Mouse (Mus musculus): ENCODE measurements around the gene Trp53tg5.

Trp53tg5 gene

DNA sequence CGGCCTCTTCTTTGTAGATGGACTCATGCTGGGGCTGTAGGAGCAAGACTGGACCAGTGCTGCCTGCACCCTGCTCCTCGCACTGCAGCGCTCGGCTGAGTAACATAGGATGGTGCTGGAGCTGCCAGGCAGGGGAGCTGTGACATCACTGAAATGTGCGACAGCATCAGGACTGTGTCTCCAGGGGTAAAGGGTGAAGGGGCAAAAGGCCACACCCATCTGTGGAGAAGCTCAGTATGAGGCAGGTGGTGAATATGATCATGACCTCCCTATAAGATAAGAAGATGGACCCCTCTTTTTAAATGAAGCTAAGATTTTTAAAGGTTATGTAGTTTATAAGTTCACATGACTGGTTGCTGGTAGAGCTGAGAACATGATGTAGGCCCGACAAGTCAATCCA is at the start of gene Trp53tg5:
TSS of gene Trp53tg5 (minus strand) at position 101 of the 400 bp plus-strand sequence.
- DNase-seq (ENCODE audit: low read depth, low spot score), result no peak

DNA sequence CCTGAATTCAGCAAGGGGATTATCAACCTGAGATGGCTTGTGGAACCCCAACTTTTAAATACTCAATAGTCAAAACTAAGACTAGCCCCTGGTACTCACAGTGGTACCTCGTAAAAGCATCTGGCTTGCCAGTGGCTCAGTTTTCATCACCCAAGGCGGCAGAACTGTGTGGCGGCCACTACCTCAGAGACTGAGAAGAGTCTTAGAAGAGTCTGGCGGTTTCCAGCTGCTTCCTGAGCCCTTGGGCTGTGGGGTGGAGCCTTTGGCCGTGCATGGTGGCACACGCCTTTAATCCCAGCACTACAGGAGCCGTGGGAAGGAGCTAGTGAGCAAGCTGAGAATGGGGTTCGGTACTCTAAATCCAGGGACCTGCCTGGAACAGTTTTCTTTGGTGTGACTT is 48.8 kb upstream of the Trp53tg5 start:
- DNase-seq (ENCODE audit: low read depth, low spot score), result no peak

DNA sequence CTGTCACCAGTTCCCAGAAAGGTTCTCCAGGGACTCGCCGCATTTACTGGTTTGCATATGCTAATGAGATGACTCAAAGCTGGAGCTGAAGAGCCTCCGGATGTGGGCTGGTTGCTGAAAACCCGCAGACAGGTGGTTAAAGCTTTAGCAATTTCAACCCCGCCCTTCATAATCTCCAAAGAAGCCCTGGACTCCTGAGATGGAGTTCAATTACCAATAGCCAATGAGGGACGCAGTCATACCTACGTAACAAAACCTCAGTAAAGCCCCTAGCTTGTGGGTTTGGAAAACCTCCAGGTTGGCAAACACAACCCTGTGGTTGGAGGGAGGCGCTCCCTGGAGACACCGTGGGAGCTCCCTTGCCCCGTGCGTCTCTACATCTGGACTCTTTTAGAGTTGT is 48.3 kb upstream of the Trp53tg5 start:
- peak; percentile 84 for DNase-seq (ENCODE audit: low read depth, low spot score)

DNA sequence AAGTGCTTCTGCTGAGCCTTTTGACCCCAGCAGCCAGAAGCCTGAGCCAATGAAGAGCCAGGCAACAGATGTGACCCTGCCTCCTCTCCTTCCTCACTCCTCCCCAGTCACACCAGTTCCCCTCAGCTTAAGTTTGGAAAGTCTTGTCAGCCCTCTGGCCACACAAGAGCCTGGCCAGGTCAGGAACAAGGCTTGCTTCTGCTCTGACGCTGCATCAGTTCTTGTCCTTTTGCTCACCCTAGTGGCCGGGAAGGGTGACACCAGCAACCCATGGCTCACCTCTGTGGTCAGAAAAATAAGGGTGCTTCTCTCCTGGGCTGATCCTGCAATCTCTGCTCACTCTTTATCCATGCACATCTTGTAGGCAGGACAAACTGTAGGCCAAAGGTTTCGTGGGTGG is 47.3 kb upstream of the Trp53tg5 start:
- peak; percentile 66 for DNase-seq (ENCODE audit: low read depth, low spot score)

DNA sequence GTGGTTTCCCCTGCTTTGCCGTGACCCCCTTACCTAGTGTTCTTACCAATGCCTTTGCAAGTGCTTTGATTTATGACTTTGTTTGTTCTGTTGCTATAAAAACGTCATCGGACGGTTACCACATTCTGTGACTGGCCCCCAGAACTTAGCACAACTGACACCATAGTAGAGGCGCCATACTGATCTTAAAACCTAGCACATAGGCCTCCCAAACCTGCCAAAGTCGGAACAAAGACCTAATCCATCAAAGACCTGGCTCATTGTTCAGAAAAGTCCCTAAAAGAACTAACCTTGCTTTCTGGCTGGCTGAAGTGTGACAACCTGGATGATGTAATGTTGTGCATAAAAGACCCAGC is 45.6 kb upstream of the Trp53tg5 start:
- DNase-seq (ENCODE audit: low read depth, low spot score), result no peak

DNA sequence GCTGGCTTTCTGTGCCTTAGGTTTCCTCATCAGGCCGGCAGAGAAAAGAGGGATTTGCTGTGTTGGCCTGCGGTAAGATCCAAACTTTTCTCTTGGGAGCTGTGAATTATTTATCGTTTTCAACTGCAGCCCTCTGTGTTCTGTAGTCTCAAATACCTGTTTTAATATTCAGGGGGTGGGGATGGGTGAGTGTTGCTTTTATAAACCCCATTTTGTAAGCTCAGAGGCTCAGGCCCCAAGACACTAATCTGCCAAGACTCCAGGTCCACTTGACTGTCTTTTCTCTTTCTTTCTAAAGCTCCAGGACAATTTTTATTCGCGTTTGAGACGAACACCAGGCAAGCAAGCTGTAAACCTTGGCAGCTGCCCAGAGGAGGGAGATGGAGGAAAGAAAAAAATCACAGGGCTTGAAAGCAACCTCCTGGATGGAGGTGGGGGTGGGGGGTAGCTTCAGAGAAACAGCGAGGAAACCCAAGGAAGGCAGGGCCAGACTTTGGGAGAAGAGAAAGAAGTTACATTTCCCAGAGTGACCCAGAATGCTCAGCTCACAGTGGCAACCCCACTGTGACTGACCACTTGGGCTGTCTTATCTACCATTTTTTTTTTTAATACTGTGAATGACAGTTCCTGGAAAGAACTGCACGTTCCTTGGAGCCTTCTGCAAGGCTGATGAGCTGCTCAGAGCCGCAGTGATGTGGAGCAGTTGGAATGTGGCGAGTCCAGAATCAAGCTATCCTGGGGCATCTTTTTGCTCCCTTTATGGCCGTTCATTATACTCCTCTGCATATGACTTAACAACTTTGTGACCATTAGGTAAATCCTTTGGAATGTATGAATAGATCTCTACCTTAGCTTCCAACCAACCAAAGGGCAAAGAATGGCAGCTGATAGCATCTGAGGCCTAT is 45.0 kb upstream of the Trp53tg5 start:
- no peak for DNase-seq (ENCODE audit: low read depth, low spot score)

DNA sequence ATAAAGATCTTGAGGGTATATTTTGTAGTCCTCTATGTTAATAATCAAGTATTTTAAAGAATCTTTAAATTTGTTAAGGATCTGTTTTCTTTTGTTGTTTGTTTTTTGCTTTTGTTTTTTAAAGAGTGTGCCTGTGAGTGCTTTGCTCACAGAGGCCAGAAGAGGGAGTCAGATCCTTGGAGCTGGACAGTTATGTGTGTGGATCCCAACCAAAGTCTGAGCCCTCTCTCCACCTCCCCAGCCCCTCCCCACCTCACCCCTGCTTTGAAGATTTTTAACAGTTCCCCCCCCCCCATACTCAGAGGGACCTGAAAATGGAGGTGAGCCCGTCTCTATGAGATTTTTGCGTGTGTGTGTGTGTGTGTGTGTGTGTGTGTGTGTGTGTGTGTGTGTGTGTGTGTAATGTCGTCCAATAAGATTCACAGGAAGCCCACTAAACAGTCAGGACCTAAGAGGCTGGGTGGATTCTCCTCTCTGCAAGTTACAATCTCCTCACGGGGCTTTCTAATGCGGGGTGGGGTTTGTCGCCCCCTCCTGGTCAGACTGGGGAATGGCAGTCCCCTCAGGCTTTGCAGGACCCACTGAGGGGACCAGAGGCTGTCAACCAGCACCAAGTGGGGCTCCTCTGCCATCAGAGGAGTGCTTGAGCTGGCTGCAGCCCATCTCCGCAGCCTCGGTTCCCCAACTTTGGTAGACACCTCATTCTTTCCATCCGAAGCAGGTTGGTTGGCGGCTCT is 44.1 kb upstream of the Trp53tg5 start:
- peak; percentile 81 for DNase-seq (ENCODE audit: low read depth, low spot score)

DNA sequence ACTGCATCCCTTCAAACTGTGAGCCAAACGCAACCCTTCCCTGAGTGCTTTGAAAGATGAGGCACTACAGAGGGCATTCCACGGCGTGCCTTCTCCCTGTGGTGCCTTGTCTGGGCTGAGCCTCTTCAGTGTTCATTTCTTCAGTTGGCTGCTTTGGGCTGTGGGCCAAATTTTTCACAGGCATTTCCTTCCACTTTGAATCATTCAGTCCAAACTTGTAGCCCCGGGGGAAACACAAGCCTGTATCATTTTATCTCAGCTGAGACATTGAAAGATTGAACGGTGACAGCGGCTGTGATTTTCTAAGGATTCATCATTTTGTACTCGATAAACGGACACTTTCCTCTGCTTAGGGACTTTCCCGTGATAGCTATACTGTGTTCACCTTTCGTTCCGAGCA is 43.1 kb upstream of the Trp53tg5 start:
- DNase-seq (ENCODE audit: low read depth, low spot score), result no peak

DNA sequence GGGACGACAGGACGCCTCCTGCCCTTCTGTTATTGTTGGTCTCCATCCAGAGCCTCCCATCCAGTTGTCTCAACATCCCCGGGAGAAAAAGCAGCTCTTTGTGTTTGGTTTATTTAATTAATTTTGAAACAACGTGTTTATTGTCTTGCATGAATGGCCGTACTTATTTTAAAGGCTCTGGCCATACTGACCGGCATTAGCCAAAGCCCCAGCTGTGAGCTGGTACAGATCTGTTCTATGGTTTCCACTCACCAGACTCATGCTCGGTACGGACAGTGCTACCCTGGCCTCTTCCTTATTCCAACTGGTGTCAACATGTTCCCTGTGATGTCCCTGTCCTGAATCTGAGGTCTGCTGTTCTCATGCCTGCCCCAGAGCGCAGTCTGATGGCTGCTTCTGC is 42.4 kb upstream of the Trp53tg5 start:
- DNase-seq (ENCODE audit: low read depth, low spot score), result no peak

DNA sequence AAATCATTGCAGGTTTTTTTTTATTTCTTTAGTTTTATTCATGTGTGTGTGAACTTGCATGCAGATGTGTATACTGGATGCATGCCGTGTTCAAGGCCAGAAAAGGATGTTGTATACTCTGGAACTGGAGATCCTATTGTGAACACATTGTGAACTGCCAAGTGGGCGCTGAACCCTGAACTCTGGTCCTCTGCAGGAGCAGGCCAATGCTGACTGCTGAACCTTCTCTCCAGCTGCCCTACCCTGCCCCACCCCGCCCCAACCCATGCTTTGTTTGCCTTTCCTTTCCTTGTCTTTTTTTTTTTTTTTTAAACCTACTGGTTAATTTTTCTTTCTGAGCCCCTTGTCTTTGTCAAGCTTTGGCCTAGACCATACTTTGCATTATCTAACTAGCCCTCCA is 41.4 kb upstream of the Trp53tg5 start:
- DNase-seq (ENCODE audit: low read depth, low spot score), result no peak

DNA sequence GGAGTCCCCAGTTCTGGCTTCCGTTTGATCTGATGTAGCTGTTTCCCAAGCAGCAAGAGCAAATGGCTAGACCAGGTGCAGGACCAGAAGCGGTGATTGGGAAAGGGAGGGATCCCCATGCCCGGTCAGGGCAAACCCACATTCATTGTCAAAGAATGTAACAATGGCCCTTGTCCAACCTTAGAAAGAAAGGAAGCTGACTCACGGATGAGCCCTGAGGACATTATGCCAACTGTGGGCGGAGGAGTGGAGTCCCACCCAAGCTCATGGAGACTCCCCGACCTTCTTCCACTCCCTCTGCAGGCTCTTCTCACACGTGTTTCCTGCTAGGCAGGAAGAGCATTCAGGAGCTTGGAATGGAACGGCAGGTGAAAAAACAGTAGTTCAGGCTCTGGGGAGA is 39.9 kb upstream of the Trp53tg5 start:
- no peak for DNase-seq (ENCODE audit: low read depth, low spot score)

DNA sequence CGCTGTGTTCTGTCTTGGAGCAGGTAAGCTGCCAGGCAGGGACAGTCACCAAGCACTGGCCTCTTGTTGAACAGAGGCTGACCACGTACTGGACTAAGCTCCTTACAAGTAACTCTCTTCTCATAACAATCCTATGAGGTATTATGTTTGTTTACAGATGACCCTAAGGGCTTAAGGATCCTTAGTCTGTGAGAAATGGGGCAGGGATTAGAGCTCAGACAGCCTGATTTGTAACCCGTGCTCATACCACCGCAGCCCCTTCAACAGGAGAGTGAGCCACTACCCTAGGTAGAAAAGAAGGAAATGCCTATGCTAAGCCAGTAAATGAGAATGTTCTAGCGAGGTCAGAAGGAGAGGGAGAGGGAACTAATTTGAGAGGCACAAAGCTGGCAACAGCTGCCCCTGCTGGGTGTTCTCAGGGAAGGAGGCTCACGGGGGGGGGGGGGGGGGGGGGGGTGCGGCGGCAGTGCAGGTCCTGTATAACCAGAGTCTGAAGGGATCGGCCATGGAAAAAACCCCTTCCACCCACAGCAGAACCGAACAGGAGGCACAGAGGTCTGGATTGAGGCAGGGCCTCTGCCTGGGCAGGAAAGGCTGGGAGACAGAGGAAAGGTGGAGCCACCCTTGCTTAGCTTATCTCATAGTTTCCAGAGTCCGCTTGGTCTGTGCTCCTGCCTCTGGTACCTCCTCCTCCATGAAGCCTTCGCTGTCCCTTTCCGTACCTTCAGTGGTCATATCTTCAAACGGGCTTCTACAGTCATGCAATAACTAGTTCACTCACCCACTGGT is 38.8 kb upstream of the Trp53tg5 start:
- no peak for DNase-seq (ENCODE audit: low read depth, low spot score)

DNA sequence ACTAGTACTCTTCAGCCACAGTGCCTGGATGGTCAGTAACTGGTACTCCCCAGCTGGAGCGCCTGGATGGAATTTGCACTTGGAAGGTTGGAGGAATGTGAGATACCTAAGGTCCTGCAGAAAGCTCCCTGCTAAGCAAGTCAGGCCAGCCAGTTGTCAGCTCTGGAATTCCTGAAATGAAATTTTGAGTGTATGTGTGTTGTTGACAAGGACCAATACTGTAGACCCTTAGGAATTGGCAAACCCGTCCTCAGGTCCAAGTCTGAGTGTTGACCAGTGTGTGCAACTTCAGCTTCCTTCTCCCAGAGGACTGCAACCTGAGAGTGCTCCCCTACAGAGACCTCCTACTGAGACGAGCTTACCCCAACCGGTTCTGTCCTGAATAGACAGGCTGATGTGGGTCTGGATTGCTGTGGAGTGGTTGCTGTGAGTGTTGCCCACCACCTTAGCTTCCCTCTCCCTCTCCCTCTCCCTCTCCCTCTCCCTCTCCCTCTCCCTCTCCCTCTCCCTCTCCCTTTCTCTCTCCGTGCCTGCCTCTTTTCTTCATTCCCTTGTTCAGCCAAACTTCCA is 37.2 kb upstream of the Trp53tg5 start:
- DNase-seq (ENCODE audit: low read depth, low spot score), result peak; percentile 56

DNA sequence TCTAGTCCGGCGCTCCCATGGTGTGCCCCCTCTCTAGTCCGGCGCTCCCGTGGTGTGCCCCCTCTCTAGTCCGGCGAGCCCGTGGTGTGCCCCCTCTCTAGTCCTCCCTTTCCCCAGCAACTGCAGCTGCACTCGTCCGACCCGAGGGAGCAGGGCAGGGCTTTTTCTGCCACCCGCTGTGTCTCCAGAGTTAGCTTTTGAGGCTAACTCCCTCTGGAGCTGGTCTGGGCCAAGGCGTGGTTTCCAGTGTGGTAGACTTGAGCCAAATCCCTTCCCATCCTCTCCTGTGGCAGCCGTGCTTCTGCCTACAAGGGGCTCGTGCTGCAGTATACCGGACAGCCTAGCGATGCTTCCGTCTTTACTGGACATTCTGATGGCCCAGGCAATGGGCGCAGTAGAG is 34.3 kb upstream of the Trp53tg5 start:
- peak; percentile 75 for DNase-seq (ENCODE audit: low read depth, low spot score)

DNA sequence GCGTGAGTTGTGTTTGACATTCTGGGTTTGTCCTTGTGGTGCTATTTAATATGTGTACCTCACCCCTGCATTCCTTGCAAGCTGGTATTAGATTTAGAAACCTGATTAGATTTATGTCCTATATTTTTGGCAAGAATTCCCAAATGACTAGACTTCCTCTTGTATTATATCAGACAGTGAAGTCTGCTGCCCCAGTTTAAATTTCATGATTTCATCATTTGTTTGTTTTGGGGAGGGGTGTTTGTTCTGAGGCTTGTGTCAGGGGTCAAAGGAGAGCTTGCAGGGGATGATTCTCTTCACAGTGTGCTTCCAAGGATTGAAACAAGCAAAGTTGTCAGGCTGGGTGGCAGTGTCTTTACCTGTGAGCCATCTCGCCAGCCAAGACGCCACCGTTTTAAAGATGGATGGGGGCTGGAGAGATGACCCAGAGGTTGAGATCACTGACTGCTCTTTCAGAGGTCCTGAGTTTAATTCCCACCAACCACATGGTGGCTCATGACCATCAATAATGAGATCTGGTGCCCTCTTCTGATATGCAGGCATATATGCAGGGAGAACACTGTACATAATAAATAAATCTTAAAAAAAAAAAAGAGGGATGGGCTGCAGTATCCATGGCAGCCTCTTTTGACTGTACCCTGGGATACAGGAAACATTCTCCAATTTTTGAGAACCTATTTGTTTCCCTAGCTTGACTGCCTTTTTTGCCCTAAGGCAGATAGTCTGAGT is 32.3 kb upstream of the Trp53tg5 start:
- DNase-seq (ENCODE audit: low read depth, low spot score), result no peak

DNA sequence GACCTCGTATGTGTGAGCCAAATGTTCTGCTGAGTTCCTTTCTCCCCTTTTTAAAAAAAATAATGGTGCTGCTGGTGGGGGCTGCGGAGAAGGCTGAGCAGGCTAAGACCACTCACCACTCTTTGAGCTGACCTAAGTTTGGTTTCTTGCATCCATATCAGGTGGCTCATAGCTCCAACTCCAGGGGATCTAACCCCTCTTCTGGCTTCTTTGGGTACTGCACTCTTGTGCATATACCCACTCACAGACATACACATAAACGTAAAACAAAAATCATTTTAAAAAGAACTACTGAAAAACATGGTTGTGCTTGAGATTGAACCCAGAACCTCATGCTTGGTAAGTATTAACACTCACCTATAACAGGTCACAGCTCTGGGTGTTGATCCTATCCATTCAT is 31.4 kb upstream of the Trp53tg5 start:
- peak; percentile 35 for DNase-seq (ENCODE audit: low read depth, low spot score)

DNA sequence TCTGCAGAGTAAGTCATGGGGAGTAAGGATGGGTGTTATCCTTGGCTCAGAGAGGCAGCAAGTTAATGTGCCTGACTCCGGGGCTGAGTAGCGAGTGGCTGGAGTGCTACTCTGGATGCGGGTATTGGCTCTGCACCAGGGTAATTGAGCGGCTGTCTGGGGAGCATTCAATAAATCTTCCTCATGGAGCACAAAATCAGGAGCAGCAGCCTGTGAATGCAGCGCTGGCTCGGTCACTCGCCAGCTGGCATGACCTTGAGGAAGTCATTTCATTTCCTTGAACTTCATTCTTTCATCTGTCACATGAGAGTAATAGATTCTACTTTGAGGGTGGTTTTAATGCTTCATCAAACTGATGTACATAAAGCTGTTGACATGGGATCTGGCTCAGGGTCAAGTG is 27.0 kb upstream of the Trp53tg5 start:
- DNase-seq (ENCODE audit: low read depth, low spot score), result no peak

DNA sequence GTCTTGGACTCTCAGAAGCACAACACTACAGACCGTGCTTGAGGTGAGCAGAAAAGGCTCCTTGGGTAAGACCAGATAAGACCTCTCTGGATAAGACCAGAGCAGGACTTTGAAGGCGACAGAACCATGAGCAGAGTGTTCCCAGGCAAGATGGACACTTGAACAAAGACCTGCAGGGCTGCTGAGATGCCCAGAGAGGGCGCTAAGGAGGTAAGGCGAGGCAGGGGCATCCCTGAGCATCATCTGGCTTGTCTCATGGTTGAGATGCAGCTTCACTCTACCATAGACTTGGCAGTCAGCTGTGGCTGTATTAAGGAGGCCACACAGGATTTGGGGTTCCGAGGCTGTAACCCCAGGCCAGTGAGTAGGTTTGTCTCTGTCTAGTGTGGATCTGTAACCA is 25.8 kb upstream of the Trp53tg5 start:
- DNase-seq (ENCODE audit: low read depth, low spot score), result no peak

DNA sequence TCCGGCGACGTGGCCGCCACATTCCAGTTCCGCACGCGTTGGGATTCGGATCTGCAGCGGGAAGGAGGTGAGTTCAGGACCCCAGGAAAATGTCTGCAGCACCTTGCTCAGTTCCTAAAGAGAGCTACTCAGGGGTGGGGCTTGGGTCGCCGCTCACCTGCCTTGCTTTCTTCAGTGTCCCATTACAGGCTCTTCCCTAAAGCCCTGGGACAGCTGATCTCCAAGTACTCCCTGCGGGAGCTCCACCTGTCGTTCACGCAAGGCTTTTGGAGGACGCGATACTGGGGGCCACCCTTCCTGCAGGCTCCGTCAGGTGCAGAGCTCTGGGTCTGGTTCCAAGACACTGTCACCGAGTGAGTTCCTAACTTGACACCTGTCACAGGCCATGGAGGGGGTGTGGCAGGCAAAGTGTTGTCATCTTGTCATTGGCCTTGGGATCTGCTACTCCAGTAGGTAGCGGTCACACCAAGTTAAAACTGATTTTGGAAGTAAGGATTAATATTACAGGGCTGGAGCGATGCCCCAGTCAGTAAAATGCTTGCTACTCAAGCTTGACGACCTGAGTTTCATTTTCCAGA is 24.3 kb upstream of the Trp53tg5 start:
- peak; percentile 24 for DNase-seq (ENCODE audit: low read depth, low spot score)

DNA sequence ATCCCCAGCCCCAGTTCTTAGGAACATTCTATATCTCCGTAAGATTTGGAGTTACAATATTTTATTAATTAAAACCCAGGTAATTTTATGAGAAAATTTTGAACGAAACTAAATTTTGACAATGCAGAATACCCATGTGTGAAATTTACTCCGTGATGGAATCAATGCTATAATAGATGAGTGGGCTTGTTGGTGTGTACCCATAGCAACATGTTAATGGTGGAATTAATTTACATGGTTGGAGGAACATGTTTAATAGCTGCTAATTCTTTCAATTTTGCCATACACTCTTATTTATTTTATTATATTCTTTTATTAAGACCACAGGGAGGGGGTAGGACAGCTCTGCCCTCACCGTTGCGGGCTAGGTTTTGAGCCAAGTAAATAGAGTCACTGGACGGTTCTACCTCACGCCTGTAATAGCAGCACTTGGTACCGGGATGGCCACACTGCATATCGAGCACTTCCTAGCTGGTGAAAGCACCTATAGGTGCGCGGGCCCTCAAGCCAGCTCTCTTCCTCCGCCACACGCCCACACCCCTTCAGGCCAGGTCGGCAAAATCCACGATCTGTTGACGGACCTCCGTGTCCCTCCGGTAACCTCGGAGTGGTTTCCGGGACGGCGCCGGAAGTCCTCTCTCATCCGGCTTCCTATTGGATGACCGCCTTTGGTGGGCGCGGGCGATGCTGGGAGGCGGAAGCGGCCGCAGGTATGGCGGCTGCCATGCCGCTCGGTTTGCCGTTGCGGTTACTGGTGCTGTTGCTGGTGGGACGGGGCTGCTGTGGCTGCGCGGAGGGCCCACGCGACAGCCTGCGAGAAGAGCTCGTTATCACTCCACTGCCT is 23.5 kb upstream of the Trp53tg5 start, which contains the start of gene Pigt:
TSS of gene Pigt (plus strand) at position 674 of the 844 bp plus-strand sequence.
- DNase-seq (ENCODE audit: low read depth, low spot score), result peak; percentile 79
